Mouse (Mus musculus) CH12F3 (cell line): Measurements from ENCODE around the gene Vipas39.
"Not testable (repeated sequence)": the region's sequence is repeated elsewhere in the genome, so short reads cannot be mapped to it uniquely, and the experiment has no call there.

Experiments used
- in situ Hi-C: fragments of 300-500 bp; cut with MboI; formaldehyde crosslinking; loops from 2 replicates; pipeline ENCODE4 v1.14.3; 2020; ENCODE audit warnings: low sequenced_read_pairs

Vipas39 gene

GRCm38 (mm10) chr12:87274853-87275831 is 9.1 kb upstream of the Vipas39 start:
- in situ Hi-C loops = no loop called here

- in situ Hi-C loops = loop anchor here (5.0 kb wide), 1 partner anchor 65 kb away; no protein-coding TSS in a partner anchor
These were observed 1.6 kb upstream of the Vipas39 start for GRCm38 (mm10) chr12:87267682-87268081.

GRCm38 (mm10) chr12:87266827-87267603 is 959 bp upstream of the Vipas39 start:
- in situ Hi-C loops = loop anchor here (5.0 kb wide), 1 partner anchor 65 kb away; no protein-coding TSS in a partner anchor

GRCm38 (mm10) chr12:87265444-87265843 is 612 bp downstream of the Vipas39 start:
- in situ Hi-C loops = loop anchor here (5.0 kb wide), 1 partner anchor 67 kb away; no protein-coding TSS in a partner anchor

GRCm38 (mm10) chr12:87260562-87260961 is 5.5 kb downstream of the Vipas39 start:
- in situ Hi-C loops = no loop called here

- in situ Hi-C loops = no loop called here
These were observed 9.4 kb downstream of the Vipas39 start for GRCm38 (mm10) chr12:87256629-87257028.

- in situ Hi-C loops = no loop called here
These were observed 12.2 kb downstream of the Vipas39 start for GRCm38 (mm10) chr12:87253878-87254277.

GRCm38 (mm10) chr12:87250161-87250560 is 15.9 kb downstream of the Vipas39 start:
- in situ Hi-C loops = no loop called here

- in situ Hi-C loops = no loop called here
These were observed 27.4 kb downstream of the Vipas39 start, which contains the start of gene Noxred1 for GRCm38 (mm10) chr12:87238632-87239031. Noxred1 (minus strand) TSS chr12:87238732.

- in situ Hi-C loops = no loop called here
These were observed 29.1 kb downstream of the Vipas39 start for GRCm38 (mm10) chr12:87236882-87237483.

- in situ Hi-C loops = no loop called here
These were observed 35.6 kb downstream of the Vipas39 start for GRCm38 (mm10) chr12:87230379-87230895.

- in situ Hi-C loops = no loop called here
These were observed 36.4 kb downstream of the Vipas39 start for GRCm38 (mm10) chr12:87229633-87230032.

- in situ Hi-C loops = no loop called here
These were observed 39.3 kb downstream of the Vipas39 start for GRCm38 (mm10) chr12:87226801-87227200.

GRCm38 (mm10) chr12:87224950-87225349 is 41.1 kb downstream of the Vipas39 start:
- in situ Hi-C loops = no loop called here

GRCm38 (mm10) chr12:87219362-87219761 is 46.7 kb downstream of the Vipas39 start:
- in situ Hi-C loops = no loop called here

- in situ Hi-C loops = no loop called here
These were observed 48.5 kb downstream of the Vipas39 start for GRCm38 (mm10) chr12:87217596-87217995.

- in situ Hi-C loops = no loop called here
These were observed 50.0 kb downstream of the Vipas39 start for GRCm38 (mm10) chr12:87216053-87216452.

GRCm38 (mm10) chr12:87212844-87213606 is 53.0 kb downstream of the Vipas39 start:
- in situ Hi-C loops = no loop called here

GRCm38 (mm10) chr12:87205789-87206188 is 60.3 kb downstream of the Vipas39 start:
- in situ Hi-C loops = not testable (repeated sequence)

GRCm38 (mm10) chr12:87201694-87202093 is 64.4 kb downstream of the Vipas39 start:
- in situ Hi-C loops = no loop called here
